Mouse (Mus musculus): ENCODE results near the gene Ergic3.

GRCm38 (mm10) chr2:155991863-155992321 lies 16.0 kb upstream of the Ergic3 start:
- TF ChIP-seq CTCF (IDR thresholded peaks at IDR 0.05; ENCODE audit: borderline replicate concordance, insufficient read depth, low read length) (no peak), POLR2A (IDR thresholded peaks at IDR 0.05; ENCODE audit: low read depth, low read length) (no peak)
